Mouse (Mus musculus) adrenal gland, adult (tissue): Measurements from ENCODE around the gene Ewsr1.

Experiments used
- DNase-seq, 2 experiments: peaks; one replicate each; pipeline ENCODE4 v3.0.0; 2022 to 2023; ENCODE audit warnings: low spot score in 1 of 2; ENCODE audit not compliant: inconsistent age in 2 of 2

The Ewsr1 gene

DNA sequence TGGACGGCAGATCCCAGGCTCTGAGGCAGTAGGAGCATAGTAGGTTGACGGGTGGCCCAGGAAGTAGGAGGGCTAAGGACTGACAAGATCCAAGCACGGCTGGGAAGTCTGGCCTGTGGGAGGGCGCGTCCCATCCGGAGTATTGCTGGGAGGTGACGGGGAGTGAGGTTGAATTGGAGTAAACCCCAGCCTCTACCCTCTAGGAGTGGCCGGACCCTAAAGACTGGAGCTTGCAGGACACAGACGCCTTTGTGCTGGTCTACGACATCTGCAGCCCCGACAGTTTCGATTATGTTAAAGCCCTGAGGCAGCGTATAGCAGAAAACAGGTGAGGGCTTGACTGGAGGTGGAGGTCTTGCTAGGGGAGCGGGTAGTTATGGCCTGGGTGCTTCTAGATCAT is 39.8 kb downstream of the Ewsr1 start:
- peak in 1 of 2 experiments; percentile 55 for DNase-seq

DNA sequence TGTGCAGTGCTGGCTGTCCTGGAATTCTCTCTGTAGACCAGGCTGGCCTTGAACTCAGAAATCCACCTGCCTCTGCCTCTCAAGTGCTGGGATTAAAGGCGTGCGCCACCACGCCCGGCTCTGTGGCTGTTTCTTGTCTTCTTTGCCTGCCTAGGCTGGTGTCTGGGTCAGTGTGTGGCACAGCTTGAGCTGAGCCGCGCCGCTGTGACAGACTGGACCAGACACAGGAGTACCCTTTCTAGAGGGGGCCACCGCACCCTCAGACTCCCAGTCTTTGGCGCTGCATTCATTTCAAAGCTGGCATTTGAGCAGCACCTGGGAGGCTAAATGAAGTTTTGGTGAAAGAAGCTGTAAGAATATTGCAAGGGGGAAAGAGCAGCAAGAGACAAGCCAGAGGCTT is 40.3 kb downstream of the Ewsr1 start:
- no peak for DNase-seq

DNA sequence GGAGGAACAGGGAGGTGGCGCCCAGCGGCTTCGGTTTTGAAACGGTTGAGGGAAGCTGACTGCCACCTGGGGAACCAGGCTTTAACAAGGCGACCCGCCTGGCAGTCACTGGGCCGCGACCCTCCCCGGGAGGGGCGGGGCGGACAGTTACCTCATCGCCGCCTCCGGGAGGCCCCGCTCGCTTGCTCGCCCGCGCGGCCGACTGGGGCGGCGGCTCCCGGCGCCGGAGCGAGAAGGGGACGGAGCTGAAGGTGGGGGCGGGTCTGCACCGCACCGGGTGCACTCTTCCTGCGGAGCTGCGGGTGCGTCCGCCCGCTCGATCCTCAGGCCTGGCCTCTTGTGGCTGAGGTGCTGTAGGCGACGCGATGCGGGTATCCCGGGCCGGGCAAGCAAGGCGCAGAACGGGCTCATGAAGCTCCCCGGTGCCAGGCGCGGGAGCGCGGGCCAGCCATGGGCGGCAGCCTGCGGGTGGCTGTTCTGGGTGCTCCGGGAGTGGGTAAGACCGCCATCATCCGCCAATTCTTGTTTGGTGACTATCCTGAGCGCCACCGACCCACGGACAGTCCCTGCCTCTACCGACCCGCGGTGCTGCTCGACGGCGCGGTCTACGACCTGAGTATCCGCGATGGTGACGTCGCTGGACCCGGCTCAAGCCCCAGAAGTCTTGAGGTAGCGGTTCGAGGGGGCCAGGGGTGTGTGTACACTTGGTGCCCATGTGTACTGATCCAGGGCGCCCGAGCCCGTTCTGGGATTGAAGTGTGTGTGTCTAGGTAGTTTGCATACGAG is 41.0 kb downstream of the Ewsr1 start, which contains the start of gene Rasl10a:
TSS of gene Rasl10a (plus strand) at position 273 of the 786 bp plus-strand sequence.
- DNase-seq: peak; percentile 52 to 77

DNA sequence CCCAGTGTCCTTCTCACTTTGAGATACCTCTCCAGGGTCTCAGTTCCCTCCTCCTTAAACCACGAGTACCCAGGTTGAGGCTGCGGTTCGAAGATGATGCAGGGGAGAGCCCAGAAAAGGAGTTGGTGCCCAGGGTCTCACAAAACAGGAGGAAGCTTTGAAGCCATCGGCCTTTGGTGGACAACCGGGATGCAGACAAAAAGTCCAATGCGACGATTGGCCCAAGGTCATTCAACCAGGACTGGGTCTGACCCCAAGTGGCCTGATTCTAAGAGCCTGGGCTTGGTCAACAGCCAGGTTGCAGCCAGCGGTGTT is 41.6 kb downstream of the Ewsr1 start:
- DNase-seq: peak in 1 of 2 experiments; percentile 49

DNA sequence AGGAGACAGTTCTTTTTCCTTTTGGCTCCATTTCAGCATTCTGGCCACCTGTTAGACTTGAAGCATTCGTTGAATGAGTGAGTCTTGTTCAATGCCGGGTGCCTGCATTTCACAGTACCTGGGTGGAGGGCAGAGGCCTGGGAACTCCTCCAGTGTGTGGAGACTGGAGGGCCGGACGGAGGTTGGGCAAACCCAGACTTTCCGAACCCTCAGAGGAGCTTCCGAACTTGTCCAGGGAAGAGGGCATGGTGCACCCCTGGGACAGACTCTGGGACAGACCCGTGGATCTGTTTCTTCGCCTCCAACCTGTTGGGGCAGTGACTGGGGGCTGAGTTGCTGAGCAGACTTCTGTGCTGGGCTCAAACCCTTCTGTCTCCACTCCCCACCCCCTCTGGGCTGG is 42.0 kb downstream of the Ewsr1 start:
- DNase-seq: no peak

DNA sequence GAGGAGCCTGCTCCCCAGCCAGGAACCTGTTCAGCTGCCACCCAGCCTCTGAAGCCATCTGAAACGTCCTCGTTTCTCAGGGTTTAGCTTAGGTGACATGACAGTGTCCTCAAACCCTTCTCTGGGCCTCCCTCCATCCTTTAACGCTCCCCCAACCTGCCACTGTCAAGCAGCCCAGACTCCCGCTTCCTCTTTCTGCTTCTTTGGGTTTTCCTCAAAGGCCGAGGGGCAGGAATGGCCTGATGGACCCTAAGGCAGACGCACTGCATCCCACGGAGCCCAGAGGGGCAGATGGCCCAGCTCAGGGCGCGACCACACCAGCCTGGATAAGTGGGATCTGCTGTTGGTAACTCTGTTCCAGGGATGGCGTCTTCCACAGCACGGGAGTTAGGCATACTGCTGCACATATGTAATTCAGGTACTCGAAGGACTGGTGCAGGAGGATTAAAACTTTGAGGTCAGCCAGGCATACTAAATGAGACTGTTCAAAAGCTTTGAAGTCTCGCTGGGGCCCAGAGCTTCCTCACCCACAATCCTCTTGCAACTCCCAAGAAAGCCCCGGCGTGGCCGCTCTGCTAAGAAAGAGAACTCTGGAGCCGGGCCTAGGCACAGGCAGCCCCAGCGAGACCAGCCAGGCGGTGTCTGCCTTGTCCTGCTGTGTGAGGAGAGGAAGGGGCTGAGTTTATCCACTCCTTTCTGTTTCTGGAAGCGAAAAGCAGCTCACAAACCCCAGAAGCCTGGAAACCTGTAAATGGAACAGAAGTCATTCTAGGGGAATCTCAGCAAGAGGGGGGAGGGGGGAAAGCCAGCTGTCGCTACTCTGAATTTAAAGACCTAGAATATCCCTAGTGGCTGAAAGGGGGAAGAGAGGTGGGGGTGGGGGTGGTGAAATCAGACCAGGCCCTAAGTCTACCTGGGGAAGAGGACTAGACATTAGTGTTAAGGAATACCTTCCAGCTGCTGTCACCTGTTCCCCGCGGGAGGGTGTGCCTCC is 42.8 kb downstream of the Ewsr1 start:
- DNase-seq: no peak

DNA sequence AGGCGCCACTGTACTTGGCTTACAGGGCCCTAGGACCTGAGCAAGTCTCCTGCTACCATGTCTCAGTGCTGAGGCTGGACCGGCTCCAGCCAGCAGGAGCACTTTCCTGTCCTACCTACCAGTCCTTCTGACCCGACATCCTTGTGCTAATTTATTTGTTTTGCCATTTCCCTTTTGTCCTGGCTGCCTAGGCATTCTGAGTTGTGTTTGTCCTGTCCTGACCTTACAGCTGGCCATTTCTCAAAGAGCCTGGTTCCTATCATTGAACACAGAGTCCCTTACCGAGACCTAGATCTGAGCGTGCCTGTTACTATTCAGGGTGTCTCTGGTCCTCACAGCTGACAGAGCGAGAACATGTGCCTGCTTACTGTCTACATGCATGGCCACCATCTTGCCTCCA is 44.2 kb downstream of the Ewsr1 start:
- peak; percentile 29 to 54 for DNase-seq

DNA sequence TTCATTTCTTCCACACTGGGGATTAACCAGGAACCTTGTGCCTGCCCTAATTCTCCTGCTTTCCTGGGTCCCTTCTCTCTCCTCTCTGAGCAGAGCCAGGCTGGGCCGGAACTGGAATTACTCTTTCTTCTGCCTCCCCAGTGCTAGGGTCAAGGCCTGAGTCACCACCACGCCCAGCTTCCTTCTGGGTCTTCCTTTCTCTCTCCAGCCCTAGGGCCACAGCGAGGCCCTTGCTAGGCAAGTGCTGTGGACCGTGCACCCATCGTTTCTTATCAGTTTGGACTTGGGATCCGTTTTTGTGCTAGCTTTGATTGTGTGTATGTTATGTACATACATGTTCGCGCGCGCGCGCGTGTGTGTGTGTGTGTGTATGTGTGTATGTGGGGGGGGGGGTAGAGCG is 44.9 kb downstream of the Ewsr1 start:
- no peak for DNase-seq

DNA sequence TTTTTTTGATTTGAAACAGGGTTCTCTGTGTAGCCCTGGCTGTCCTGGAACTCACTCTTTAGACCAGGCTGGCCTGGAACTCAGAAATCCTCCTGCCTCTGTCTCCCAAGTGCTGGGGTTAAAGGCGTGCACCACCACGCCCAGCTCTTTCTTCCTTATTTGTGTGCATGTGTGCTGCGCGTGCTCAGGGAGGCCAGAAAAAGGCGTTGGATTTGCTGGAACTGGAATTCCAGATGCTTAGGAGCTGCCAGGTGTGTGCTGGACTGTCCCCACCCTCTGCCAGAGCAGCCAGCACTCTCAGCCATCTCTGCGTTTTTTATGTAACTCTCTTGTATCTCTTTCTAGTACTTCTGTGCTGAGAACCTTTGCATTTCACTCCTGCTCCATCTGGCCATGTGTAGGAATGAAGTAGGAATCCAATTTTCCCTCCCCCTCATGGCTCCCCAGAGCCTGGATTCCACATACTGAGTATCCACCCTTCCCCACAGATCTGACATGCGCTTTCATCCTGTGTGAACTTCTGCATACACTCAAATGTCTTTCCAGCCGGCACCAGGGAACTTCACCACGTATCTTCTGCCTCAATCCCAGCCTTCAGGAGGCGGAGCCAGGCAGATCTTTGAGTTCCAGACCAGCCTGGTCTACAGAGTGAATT is 46.7 kb downstream of the Ewsr1 start:
- DNase-seq: no peak

DNA sequence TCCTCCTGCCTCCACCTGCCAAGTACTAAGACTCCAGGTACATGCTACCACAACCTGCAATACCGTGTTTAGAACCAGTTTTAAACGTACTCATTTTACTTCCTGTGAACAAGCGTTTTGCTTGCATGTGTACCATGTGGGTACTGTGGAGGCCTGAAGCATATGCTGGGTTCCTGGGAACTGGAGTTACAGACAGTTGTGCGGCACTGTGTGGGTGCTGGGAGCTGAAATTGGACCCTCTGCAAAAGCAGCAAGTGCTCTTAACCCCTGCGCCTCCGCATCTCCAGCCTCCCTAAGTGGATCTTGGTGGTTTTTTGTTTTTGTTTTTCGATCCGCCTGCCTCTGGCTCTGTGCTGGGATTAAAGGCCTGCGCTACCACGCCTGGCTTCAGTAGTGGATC is 47.4 kb downstream of the Ewsr1 start:
- DNase-seq: no peak

DNA sequence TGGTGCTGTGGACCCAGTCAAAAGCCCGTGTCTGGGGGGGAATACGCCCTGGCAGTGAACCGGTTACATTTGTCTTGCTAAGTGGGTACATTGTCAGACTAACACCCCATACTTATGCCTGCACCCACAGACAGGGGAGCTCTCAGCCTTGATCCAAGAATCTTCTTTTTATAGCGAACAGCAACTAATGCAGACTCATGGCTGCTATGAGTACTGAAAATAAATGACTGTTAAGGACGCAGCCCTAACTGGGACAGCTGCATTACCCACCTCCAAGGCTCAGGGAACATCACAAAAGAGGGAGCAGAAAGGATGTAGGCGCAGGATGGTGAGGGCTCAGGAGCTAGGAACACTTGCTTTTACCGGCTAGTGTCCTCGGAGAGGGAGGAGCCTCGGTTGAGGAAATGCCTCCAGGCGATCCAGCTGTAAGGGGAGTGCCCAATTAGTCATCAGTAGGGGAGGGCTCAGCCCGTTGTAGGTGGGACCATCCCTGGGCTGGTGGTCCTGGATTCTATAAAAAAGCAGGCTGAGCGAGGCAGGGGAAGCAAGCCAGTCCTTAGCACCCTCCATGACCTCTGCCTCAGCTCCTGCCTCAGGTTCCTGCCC is 52.6 kb downstream of the Ewsr1 start:
- DNase-seq: no peak

DNA sequence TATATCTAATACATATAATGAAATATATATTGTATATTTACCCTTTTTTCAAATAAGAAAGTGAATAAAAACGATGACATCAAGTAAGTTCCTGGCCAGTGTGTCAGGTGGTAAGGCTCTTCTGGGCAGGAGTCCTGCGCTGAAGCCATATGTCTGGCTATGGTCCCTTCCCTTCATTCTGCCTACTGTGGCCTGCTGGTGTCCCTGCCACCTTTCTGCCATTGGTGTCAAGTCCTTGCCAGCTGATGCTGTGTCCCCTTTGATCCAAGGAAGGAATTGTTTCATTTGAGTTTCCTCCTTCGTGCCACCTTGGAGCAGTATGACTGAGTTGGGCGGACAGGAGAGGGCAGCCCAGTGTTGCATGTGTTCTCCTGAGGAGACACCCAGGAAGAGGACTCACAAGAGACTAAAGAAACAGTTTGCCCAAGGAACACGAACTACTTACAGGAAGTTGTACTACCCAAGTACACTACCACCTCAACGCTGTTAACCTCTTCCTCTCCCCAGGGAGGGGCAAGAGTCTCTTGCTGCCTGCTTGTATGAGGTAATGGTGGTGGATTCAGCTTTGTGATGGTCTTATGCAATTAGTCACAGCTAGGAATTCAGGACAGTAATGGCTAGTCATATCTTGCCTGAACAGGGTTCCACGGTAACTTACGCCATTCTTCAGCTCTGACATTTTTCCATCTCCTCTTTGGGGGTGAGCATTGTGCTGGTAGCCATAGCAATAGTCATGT is 56.3 kb downstream of the Ewsr1 start:
- DNase-seq: no peak

DNA sequence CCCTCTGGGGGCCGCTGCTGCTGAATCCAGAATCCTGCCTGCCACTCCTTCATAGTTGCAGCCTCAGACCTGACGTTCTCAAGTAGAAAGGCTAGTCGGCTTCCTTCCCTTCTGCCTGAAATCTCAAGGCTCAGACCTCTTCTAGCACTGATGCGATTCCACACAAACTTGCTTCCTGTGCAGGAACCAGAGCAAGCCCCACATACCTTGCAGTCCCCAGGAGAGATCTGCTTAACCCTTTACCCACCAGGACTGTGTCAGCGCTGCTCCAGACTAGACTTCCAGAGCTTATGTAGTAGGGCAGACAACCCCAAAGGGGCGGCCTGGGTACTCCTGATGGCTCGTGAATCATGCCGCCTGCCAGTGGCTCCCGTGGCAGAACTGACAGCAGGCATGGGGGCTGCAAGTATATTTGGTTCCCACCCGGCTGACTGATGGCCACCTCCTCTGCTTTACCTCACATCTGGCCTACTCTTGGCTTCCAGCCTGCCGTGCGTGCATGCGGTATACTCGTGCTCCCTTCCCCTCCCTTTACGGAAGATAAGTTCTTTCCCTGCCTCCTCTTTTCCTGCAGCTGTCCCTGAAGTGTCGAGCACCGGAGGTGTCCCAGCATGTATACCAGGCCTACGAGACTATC is 57.8 kb downstream of the Ewsr1 start:
- DNase-seq: no peak

DNA sequence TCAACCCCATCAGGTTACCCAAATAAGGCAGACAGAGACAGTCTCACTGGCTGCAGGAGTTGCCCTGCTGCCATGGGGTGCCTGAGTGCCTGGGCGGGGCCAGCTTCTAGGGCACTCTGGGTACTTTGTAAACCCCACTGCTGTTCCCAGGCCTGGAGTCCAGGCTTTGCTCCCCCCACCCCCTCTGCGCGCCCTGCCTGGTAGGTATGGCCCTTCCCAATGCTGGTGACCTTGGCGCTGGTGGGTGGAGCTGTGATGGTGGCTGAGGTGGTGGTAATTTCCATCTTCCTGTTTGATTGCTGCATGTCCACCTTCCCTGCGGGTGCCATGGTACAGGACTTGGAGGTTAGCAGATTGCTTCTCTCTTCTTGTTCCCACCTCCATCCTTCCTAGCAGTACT is 58.5 kb downstream of the Ewsr1 start:
- no peak for DNase-seq

DNA sequence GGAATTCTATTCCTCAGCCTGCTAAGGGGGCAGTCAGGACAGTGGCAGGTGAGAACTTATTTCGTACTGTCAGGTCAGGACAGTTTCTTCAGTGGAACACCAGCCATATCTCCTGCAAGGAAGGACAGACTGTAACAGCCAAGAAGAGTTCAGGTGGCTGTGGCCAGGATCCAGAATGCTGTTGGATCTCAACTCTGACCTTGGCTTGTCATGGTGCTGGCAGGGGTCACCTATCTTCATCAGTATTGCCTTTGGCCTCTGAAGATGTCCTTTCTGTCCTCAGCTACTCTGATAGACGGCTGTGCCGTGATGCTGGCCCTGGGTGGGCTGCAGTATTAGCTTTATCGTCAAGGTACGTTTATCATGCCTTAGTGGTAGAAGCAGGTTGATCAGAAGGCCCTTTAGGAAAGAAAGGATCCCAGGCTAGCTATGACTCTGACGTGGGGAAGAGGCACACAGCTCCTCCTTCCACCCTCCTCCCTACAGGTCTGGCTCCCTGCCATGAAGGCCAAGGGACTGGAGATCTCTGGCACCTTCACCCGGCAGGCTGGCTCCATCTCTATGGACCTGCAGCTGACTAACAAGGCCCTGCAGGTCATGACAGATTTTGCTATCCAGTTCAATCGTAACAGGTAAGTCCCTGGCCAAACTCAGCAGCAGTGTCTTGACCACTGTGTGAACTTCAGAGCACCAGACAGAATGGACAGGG is 61.8 kb downstream of the Ewsr1 start:
- peak; percentile 70 to 86 for DNase-seq

DNA sequence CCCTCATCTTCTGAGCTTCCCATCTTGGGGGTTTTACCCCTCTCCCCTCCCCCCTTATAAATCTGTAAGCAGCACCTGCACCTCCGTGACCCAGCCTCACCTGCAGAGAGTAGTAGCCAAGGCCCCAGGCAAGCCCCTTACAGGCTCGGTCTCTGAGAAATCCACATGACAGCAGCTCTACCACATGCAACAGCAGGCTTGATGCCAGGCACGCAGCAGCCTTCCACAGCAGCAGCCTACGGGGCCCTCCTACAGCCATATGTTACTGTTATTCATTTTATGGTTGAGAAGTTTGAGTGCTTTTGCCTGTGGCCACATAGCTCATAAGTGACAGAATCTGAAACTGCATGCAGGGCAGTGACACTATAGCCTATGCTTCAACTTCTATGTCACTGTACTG is 63.6 kb downstream of the Ewsr1 start:
- no peak for DNase-seq

DNA sequence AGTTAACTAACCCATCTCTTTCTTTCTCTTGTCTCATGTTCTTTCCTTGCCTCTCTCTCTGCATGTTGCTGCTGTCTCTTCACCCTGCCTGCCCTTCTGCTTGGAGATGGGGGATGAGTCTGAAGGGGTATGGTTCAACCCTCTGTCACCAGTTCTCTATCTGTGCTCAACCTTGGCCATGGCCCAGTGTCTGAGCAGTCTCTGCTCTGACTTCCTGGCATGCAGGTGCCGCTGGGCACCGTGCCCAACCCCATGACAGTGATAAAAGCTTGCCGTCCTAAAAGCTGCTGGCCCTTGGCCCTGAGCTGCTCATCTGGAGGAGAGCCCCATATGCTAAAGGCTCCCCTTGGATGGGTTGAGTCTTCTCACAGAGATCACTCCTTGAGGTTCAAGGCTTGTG is 65.9 kb downstream of the Ewsr1 start:
- DNase-seq: peak; percentile 86 to 91

DNA sequence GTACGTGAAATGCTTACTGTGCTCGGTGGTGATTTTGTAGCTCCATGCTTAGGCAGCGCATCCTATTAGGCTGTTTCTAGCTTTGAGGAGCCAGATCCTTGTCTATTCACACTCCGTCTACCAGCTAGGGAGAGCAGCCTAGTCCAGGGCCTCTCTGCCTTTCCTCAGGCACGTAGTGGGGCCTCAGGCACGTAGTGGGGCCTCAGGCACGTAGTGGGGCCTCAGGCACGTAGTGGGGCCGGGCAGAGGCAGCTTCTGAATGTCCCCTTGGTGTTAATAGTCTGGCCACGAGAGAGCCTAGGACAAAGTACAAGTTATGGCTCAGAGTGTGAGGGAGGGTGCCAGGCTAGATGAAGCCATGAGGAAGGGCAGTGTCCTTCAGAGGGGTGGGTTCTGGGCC is 66.4 kb downstream of the Ewsr1 start:
- DNase-seq: no peak

DNA sequence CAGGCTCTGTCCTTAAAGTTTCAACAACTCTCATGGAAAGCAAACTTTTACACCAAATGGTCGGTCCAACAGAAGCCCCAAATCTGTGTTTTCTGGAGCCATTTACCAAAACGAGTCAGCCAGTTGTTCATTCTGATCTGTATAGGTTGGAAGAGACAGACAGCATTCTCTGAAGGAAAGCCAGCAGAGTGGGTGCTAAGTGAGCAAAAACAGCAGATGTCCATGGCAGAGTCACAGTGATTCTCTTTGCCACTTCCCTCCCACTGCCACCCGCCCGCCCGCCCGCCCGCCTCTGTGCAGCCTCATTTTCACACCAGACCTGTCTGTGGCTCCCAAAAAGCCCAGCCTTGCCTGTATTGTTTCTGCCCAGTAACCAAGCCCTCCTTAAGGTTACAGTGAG is 70.8 kb downstream of the Ewsr1 start:
- no peak for DNase-seq
